Mouse (Mus musculus) mouse embryonic stem cell (cell line): ENCODE results near the gene Kcnb1.

Experiments used
- in situ Hi-C, 2 experiments: fragments of 300-500 bp; cut with MboI; formaldehyde crosslinking; loops; 1 replicate in 1 of 2; 3 replicates in 1 of 2; pipeline ENCODE4 v1.14.3; 2019 to 2020; ENCODE audit warnings: low sequenced_read_pairs in 2 of 2, low pct_unique_long_range_greater_than_20kb in 1 of 2, mixed read lengths in 1 of 2; ENCODE audit not compliant: unreplicated experiment in 1 of 2

Gene Kcnb1

GRCm38 (mm10) chr2:167118046-167118445 lies 71.9 kb downstream of the Kcnb1 start:
- in situ Hi-C loops = no loop called here

GRCm38 (mm10) chr2:167112737-167113136 lies 77.2 kb downstream of the Kcnb1 start:
- in situ Hi-C loops = loop anchor here (5.0 kb wide), 2 partner anchors 85 to 100 kb away; no protein-coding TSS in a partner anchor

GRCm38 (mm10) chr2:167112259-167112658 lies 77.7 kb downstream of the Kcnb1 start:
- in situ Hi-C loops = loop anchor here (5.0 kb wide), 2 partner anchors 85 to 100 kb away; no protein-coding TSS in a partner anchor

- in situ Hi-C loops = no loop called here
Observed at GRCm38 (mm10) chr2:167109506-167109905, 80.4 kb downstream of the Kcnb1 start.

GRCm38 (mm10) chr2:167103546-167103945 lies 86.4 kb downstream of the Kcnb1 start:
- in situ Hi-C loops = no loop called here

GRCm38 (mm10) chr2:167101743-167102441 lies 88.1 kb downstream of the Kcnb1 start:
- in situ Hi-C loops = no loop called here

- in situ Hi-C loops = no loop called here
Observed at GRCm38 (mm10) chr2:167094688-167095087, 95.3 kb downstream of the Kcnb1 start.

- in situ Hi-C loops = no loop called here
Observed at GRCm38 (mm10) chr2:167093171-167093900, 96.6 kb downstream of the Kcnb1 start.

GRCm38 (mm10) chr2:167090271-167090670 lies 99.7 kb downstream of the Kcnb1 start:
- in situ Hi-C loops = no loop called here

GRCm38 (mm10) chr2:167086836-167087235 lies 103.1 kb downstream of the Kcnb1 start:
- in situ Hi-C loops = no loop called here

- in situ Hi-C loops = no loop called here
Observed at GRCm38 (mm10) chr2:167086092-167086491, 103.9 kb downstream of the Kcnb1 start.

- in situ Hi-C loops = no loop called here
Observed at GRCm38 (mm10) chr2:167081639-167082038, 108.3 kb downstream of the Kcnb1 start.

GRCm38 (mm10) chr2:167081135-167081534 lies 108.8 kb downstream of the Kcnb1 start:
- in situ Hi-C loops = no loop called here

GRCm38 (mm10) chr2:167080387-167080786 lies 109.6 kb downstream of the Kcnb1 start:
- in situ Hi-C loops = no loop called here

GRCm38 (mm10) chr2:167079535-167080257 lies 110.3 kb downstream of the Kcnb1 start:
- in situ Hi-C loops = no loop called here

- in situ Hi-C loops = no loop called here
Observed at GRCm38 (mm10) chr2:167078931-167079495, 110.9 kb downstream of the Kcnb1 start.

GRCm38 (mm10) chr2:167078486-167078885 lies 111.5 kb downstream of the Kcnb1 start:
- in situ Hi-C loops = no loop called here

GRCm38 (mm10) chr2:167077199-167077962 lies 112.6 kb downstream of the Kcnb1 start:
- in situ Hi-C loops = no loop called here
